Mouse (Mus musculus) layer of hippocampus, postnatal 36 days (tissue): Measurements from ENCODE around the gene Nnmt. TPM values are rescaled to one million over a fixed set of nuclear protein-coding genes. Genes with fewer than 3 reads are reported as not detected.

Experiments used
- DNase-seq, 2 experiments: peaks; one replicate each; pipeline ENCODE4 v3.0.0; 2022
- total RNA-seq, 2 experiments: library from RNA; stranded (reverse); gene quantifications; 2 replicates each; pipeline ENCODE4 v1.2.3; 2021

Gene Nnmt
- total RNA-seq, 2 experiments from 2014 or later = 0.86 to 2.5 TPM

GRCm38 (mm10) chr9:48558637-48559036, 46.3 kb downstream of the Nnmt start:
- no peak for DNase-seq

- DNase-seq = no peak
These were observed 55.9 kb downstream of the Nnmt start for GRCm38 (mm10) chr9:48549056-48549455.

- no peak for DNase-seq
These were observed 57.7 kb downstream of the Nnmt start for GRCm38 (mm10) chr9:48547233-48547632.

Other genes with a start within 250 kb of the Nnmt start
- gene Rexo2, start 124.5 kb downstream of the Nnmt start, total RNA-seq = 100 to 1,000 TPM in 1 of 2 experiments, 10 to 100 TPM in 1; 99.5 to 106 TPM
- 10 to 100 TPM; 36.1 to 37.4 TPM for gene Rbm7, start 109.9 kb downstream of the Nnmt start, total RNA-seq
- 10 to 100 TPM; 10.8 TPM for gene Gm5617, start 109.7 kb downstream of the Nnmt start, total RNA-seq
- 100 to 1,000 TPM; 104 to 149 TPM for gene Zbtb16, start 231.1 kb upstream of the Nnmt start, total RNA-seq